Comparison of ENCODE assay signal across 24 mouse cellular contexts in genomic region chr4:137216908-137217497, GRCm38 (mm10).
DNase-seq lines count a peak whose midpoint lies in the region; ATAC-seq and TF ChIP-seq lines count a peak whose summit lies in the region.
"Had no signal": no experiment of that assay in that cellular context is flagged by ENCODE, and none has a peak within 500 bp of the region (broad histone marks: within the 10 kb centered on the region; RNA-seq: fewer than 3 reads in every experiment).

No protein-coding gene starts in this region.

- H3K36me3 ChIP-seq in heart, embryonic 10.5 days, result no peaks in the 10 kb centered on the region
- H3K36me3 ChIP-seq in kidney, embryonic 15.5 days, result no peaks in the 10 kb centered on the region
- no peaks in the 10 kb centered on the region for H3K36me3 ChIP-seq in kidney, postnatal 0 days (ENCODE audit: insufficient read depth, low read length)
- no peaks in the 10 kb centered on the region for H3K36me3 ChIP-seq in testis, adult 2 months (ENCODE audit: control insufficient read depth, insufficient read depth, low read length)
- H3K36me3 ChIP-seq: embryonic facial prominence, embryonic 10.5 days; embryonic facial prominence, embryonic 12.5 days; G1E had no signal

- TF ChIP-seq POLR2A in testis, adult 2 months (IDR thresholded peaks at IDR 0.05; ENCODE audit: control insufficient read depth, low read depth, low read length), result no peak

- no peak for DNase-seq in heart, embryonic 10.5 days (ENCODE audit: low spot score)
- no peak for DNase-seq in heart, adult 11 months
- DNase-seq in kidney, adult 9 months, result no peak
- DNase-seq in kidney, postnatal 0 days (ENCODE audit: low spot score), result peak; percentile 87
- no peak for DNase-seq in kidney, adult 8-10 months
- no peak for DNase-seq in testis, postnatal 10 days (ENCODE audit: low spot score)
- DNase-seq: adrenal gland, adult 8-10 months; adrenal gland, postnatal 14 days; adrenal gland, postnatal 36 days; B cell, adult 2 months; cerebellum, adult 11-12 months; cerebellum, adult 2 months; cerebellum, adult 9-10 months; cerebellum, postnatal 10 days; cerebellum, postnatal 25 days had no signal

- H3K4me1 ChIP-seq in heart, embryonic 10.5 days, result peaks cover 34% of the 10 kb centered on the region
- peaks cover 34% of the 10 kb centered on the region for H3K4me1 ChIP-seq in kidney, embryonic 15.5 days
- 0 out of 2 replicates have a peak, but pooled peaks cover 4% of the 10 kb centered on the region for H3K4me1 ChIP-seq in kidney, postnatal 0 days (replicated peaks; ENCODE audit: insufficient read depth, low read length)
- peaks cover 2% of the 10 kb centered on the region; the same call in 1 of the 2 replicates for H3K4me1 ChIP-seq in testis, adult 2 months (ENCODE audit: control insufficient read depth, insufficient read depth, low read length)
- H3K4me1 ChIP-seq: embryonic facial prominence, embryonic 12.5 days; forebrain, embryonic 13.5 days had no signal

- peak; percentile 30; the same call in 1 of the 2 replicates for TF ChIP-seq CTCF in kidney, postnatal 0 days (IDR thresholded peaks at IDR 0.05; ENCODE audit: low read depth)
- TF ChIP-seq CTCF in testis, adult 2 months (IDR thresholded peaks at IDR 0.05; ENCODE audit: control insufficient read depth, insufficient read depth, insufficient replicate concordance, low read depth, low read length), result no peak

- peak; percentile 86 for ATAC-seq in kidney, embryonic 15.5 days (replicated peaks; ENCODE audit: low FRiP score)
- peak; percentile 81 for ATAC-seq in kidney, postnatal 0 days (replicated peaks; ENCODE audit: low FRiP score, low read depth)
- ATAC-seq: activated CD4-positive, CD25-positive, alpha-beta regulatory T cell, adult 4 months; CD4-positive, CD25-positive, alpha-beta regulatory T cell, adult 4 months; forebrain, embryonic 13.5 days; Patski had no signal

- no peak overlapping the region for H3K4me3 ChIP-seq in heart, embryonic 10.5 days
- no peak overlapping the region for H3K4me3 ChIP-seq in kidney, embryonic 15.5 days (replicated peaks)
- H3K4me3 ChIP-seq in kidney, postnatal 0 days (replicated peaks; ENCODE audit: low read depth, low read length), result no peak overlapping the region
- peak overlapping the region; percentile 80 for H3K4me3 ChIP-seq in testis, adult 2 months (ENCODE audit: control insufficient read depth, low read depth, low read length)
- H3K4me3 ChIP-seq: embryonic facial prominence, embryonic 10.5 days; embryonic facial prominence, embryonic 12.5 days; forebrain, embryonic 13.5 days had no signal

- no peaks in the 10 kb centered on the region for H3K27me3 ChIP-seq in heart, embryonic 10.5 days (ENCODE audit: insufficient read depth, poor library complexity, severe bottlenecking)
- H3K27me3 ChIP-seq in kidney, embryonic 15.5 days, result no peaks in the 10 kb centered on the region
- no peaks in the 10 kb centered on the region for H3K27me3 ChIP-seq in kidney, postnatal 0 days (ENCODE audit: insufficient read depth, low read length)
- H3K27me3 ChIP-seq in testis, adult 2 months (ENCODE audit: control insufficient read depth, insufficient read depth, low read length), result no peaks in the 10 kb centered on the region
- H3K27me3 ChIP-seq: embryonic facial prominence, embryonic 12.5 days; forebrain, embryonic 13.5 days; Patski had no signal

- H3K27ac ChIP-seq in heart, embryonic 10.5 days, result peak overlapping the region; percentile 12; the same call in 1 of the 2 replicates
- peak overlapping the region; percentile 68 for H3K27ac ChIP-seq in kidney, embryonic 15.5 days
- no peak overlapping the region for H3K27ac ChIP-seq in kidney, postnatal 0 days
- H3K27ac ChIP-seq in testis, adult 2 months (ENCODE audit: control insufficient read depth, insufficient read depth, low read depth, low read length), result no peak overlapping the region
- H3K27ac ChIP-seq: embryonic facial prominence, embryonic 10.5 days; embryonic facial prominence, embryonic 12.5 days; forebrain, embryonic 13.5 days had no signal

- no peak overlapping the region for H3K9ac ChIP-seq in kidney, embryonic 15.5 days
- H3K9ac ChIP-seq in kidney, postnatal 0 days (ENCODE audit: low read depth, low read length), result 0 out of 2 replicates have a peak overlapping the region, but pooled peaks have one; percentile 9
- H3K9ac ChIP-seq: embryonic facial prominence, embryonic 12.5 days; forebrain, embryonic 13.5 days had no signal

- 59% methylated on average over 9 of the region's 9 CpGs for whole genome bisulfite sequencing in heart, embryonic 10.5 days
- 24% methylated on average over 9 of the region's 9 CpGs for WGBS in kidney, embryonic 15.5 days
- 35% methylated on average over 9 of the region's 9 CpGs for WGBS in kidney, postnatal 0 days

- H3K9me3 ChIP-seq in heart, embryonic 10.5 days, result 0 out of 2 replicates have a peak, but pooled peaks cover 5% of the 10 kb centered on the region
- peaks cover 3% of the 10 kb centered on the region; the same call in 1 of the 2 replicates for H3K9me3 ChIP-seq in kidney, embryonic 15.5 days (replicated peaks)
- H3K9me3 ChIP-seq in kidney, postnatal 0 days (replicated peaks; ENCODE audit: low read length), result no peaks in the 10 kb centered on the region
- H3K9me3 ChIP-seq: forebrain, embryonic 13.5 days; G1E had no signal

- H3K4me2 ChIP-seq in kidney, embryonic 15.5 days, result no peak overlapping the region
- H3K4me2 ChIP-seq in kidney, postnatal 0 days (ENCODE audit: low read length), result no peak overlapping the region
- H3K4me2 ChIP-seq: embryonic facial prominence, embryonic 12.5 days; forebrain, embryonic 13.5 days had no signal

Comparison
In these comparisons a context has a peak if more than half of its experiments do, and no peak if none do; other contexts are left out.
1. H3K27ac ChIP-seq: peak in heart, embryonic 10.5 days (single experiment) and kidney, embryonic 15.5 days (single experiment); none in kidney, postnatal 0 days (single experiment) and testis, adult 2 months (single experiment).